Mouse (Mus musculus) cerebellum, adult 18-20 months (tissue): ENCODE measurements around the gene Gm10128.
"Not testable (repeated sequence)": the region's sequence is repeated elsewhere in the genome, so short reads cannot be mapped to it uniquely, and the experiment has no call there.

Experiments
- DNase-seq, 2 experiments: peaks; one replicate each; pipeline ENCODE4 v3.0.0; 2021

The Gm10128 gene

GRCm38 (mm10) chr14:7643872-7644271 is at the start of gene Gm10128:
Gene Gm10128, minus strand, starts transcription at chr14:7643972.
- DNase-seq: not testable (repeated sequence)

- not testable (repeated sequence) for DNase-seq
Observed at GRCm38 (mm10) chr14:7681170-7681569, 37.4 kb upstream of the Gm10128 start.

- not testable (repeated sequence) for DNase-seq
Observed at GRCm38 (mm10) chr14:7662491-7662890, 18.7 kb upstream of the Gm10128 start.

- not testable (repeated sequence) for DNase-seq
Observed at GRCm38 (mm10) chr14:7658101-7659074, 14.6 kb upstream of the Gm10128 start.

GRCm38 (mm10) chr14:7657456-7657855 is 13.7 kb upstream of the Gm10128 start:
- not testable (repeated sequence) for DNase-seq

- not testable (repeated sequence) for DNase-seq
Observed at GRCm38 (mm10) chr14:7595492-7595891, 48.3 kb downstream of the Gm10128 start, which contains the start of gene Gm10338. Gene Gm10338, minus strand, starts transcription at chr14:7595592.
